In genomic region chr8:110217198-110217597, GRCm38 (mm10) we compare ENCODE assay signal across 7 mouse cellular contexts. TPM values are rescaled to one million over a fixed set of nuclear protein-coding genes. Genes with fewer than 3 reads are reported as not detected.
DNase-seq lines count a peak whose midpoint lies in the region; ATAC-seq lines count a peak whose summit lies in the region.

No protein-coding gene starts in this region.

- no peaks in the 10 kb centered on the region for H3K9me3 ChIP-seq in lung, embryonic 16.5 days (ENCODE audit: control insufficient read depth, low read length)
- H3K9me3 ChIP-seq in embryonic facial prominence, embryonic 13.5 days, result no peaks in the 10 kb centered on the region
- H3K9me3 ChIP-seq in hindbrain, embryonic 13.5 days, result no peaks in the 10 kb centered on the region
- H3K9me3 ChIP-seq in midbrain, embryonic 13.5 days, result no peaks in the 10 kb centered on the region

- H3K4me3 ChIP-seq in lung, embryonic 16.5 days (ENCODE audit: low read length), result peak overlapping the region; percentile 73
- H3K4me3 ChIP-seq in embryonic facial prominence, embryonic 13.5 days, result peak overlapping the region; percentile 58
- peak overlapping the region; percentile 62 for H3K4me3 ChIP-seq in hindbrain, embryonic 13.5 days
- peak overlapping the region; percentile 70 for H3K4me3 ChIP-seq in midbrain, embryonic 13.5 days (replicated peaks)

- peak overlapping the region; percentile 86 for H3K4me2 ChIP-seq in lung, embryonic 16.5 days (ENCODE audit: low read depth, low read length)
- peak overlapping the region; percentile 68 for H3K4me2 ChIP-seq in embryonic facial prominence, embryonic 13.5 days
- H3K4me2 ChIP-seq in hindbrain, embryonic 13.5 days, result peak overlapping the region; percentile 76
- peak overlapping the region; percentile 82 for H3K4me2 ChIP-seq in midbrain, embryonic 13.5 days (replicated peaks)

- 35% methylated on average over 5 of the region's 5 CpGs for WGBS in lung, embryonic 16.5 days
- 30% methylated on average over 5 of the region's 5 CpGs for WGBS in embryonic facial prominence, embryonic 13.5 days
- 39% methylated on average over 5 of the region's 5 CpGs for WGBS in hindbrain, embryonic 13.5 days
- 36% methylated on average over 5 of the region's 5 CpGs for WGBS in midbrain, embryonic 13.5 days

- no peak overlapping the region for H3K27ac ChIP-seq in lung, embryonic 16.5 days (ENCODE audit: low read length)
- no peak overlapping the region for H3K27ac ChIP-seq in embryonic facial prominence, embryonic 13.5 days
- peak overlapping the region; percentile 84 for H3K27ac ChIP-seq in hindbrain, embryonic 13.5 days
- peak overlapping the region; percentile 61 for H3K27ac ChIP-seq in midbrain, embryonic 13.5 days

- H3K4me1 ChIP-seq in lung, embryonic 16.5 days (replicated peaks; ENCODE audit: control insufficient read depth, insufficient read depth, low read length), result peaks cover 7% of the 10 kb centered on the region
- peaks cover 9% of the 10 kb centered on the region; the same call in 1 of the 2 replicates for H3K4me1 ChIP-seq in embryonic facial prominence, embryonic 13.5 days
- peaks cover 24% of the 10 kb centered on the region for H3K4me1 ChIP-seq in hindbrain, embryonic 13.5 days (replicated peaks)
- H3K4me1 ChIP-seq in midbrain, embryonic 13.5 days (replicated peaks), result peaks cover 22% of the 10 kb centered on the region

- no peak for DNase-seq in lung, postnatal 36 days
- no peak for DNase-seq in adrenal gland, adult 8-10 months
- no peak for DNase-seq in T-cell, adult 2 months (ENCODE audit: low spot score)

- ATAC-seq in lung, embryonic 16.5 days (ENCODE audit: low read depth), result peak; percentile 18; the same call in 1 of the 2 replicates
- ATAC-seq in embryonic facial prominence, embryonic 13.5 days (ENCODE audit: insufficient number of reproducible peaks, insufficient read depth, low FRiP score, low TSS enrichment, low read depth), result no peak
- ATAC-seq in hindbrain, embryonic 13.5 days (ENCODE audit: low FRiP score), result peak; percentile 49
- ATAC-seq in midbrain, embryonic 13.5 days, result peak; percentile 55

- 0 out of 2 replicates have a peak overlapping the region, but pooled peaks have one; percentile 12 for H3K9ac ChIP-seq in lung, embryonic 16.5 days (ENCODE audit: low read length)
- H3K9ac ChIP-seq in embryonic facial prominence, embryonic 13.5 days, result peak overlapping the region; percentile 17; the same call in 1 of the 2 replicates
- H3K9ac ChIP-seq in hindbrain, embryonic 13.5 days, result peak overlapping the region; percentile 53
- H3K9ac ChIP-seq in midbrain, embryonic 13.5 days (replicated peaks), result no peak overlapping the region

- peaks cover 5% of the 10 kb centered on the region; the same call in 1 of the 2 replicates for H3K36me3 ChIP-seq in lung, embryonic 16.5 days (ENCODE audit: control insufficient read depth, insufficient read depth, low read length)
- peaks cover 15% of the 10 kb centered on the region for H3K36me3 ChIP-seq in embryonic facial prominence, embryonic 13.5 days
- peaks cover 16% of the 10 kb centered on the region for H3K36me3 ChIP-seq in hindbrain, embryonic 13.5 days
- peaks cover 15% of the 10 kb centered on the region for H3K36me3 ChIP-seq in midbrain, embryonic 13.5 days

- H3K27me3 ChIP-seq in lung, embryonic 16.5 days (ENCODE audit: control insufficient read depth, insufficient read depth, low read depth, low read length), result no peaks in the 10 kb centered on the region
- no peaks in the 10 kb centered on the region for H3K27me3 ChIP-seq in embryonic facial prominence, embryonic 13.5 days
- no peaks in the 10 kb centered on the region for H3K27me3 ChIP-seq in hindbrain, embryonic 13.5 days
- H3K27me3 ChIP-seq in midbrain, embryonic 13.5 days, result no peaks in the 10 kb centered on the region

RNA-seq across cellular contexts. Expression of gene Cmtr2, which starts 1.7 kb away (rescaled TPM):
- 7.1 and 8.5 TPM in 2 replicates for polyA plus RNA-seq in lung, embryonic 16.5 days (2015; fragmentation: Nextera tagmentation; extraction: Ambion mirVana)
- polyA plus RNA-seq in embryonic facial prominence, embryonic 13.5 days (2015; fragmentation: Nextera tagmentation; extraction: Ambion mirVana), result 7.7 and 9.2 TPM in 2 replicates
- 10.9 and 12.0 TPM in 2 replicates for polyA plus RNA-seq in hindbrain, embryonic 13.5 days (2015; fragmentation: Nextera tagmentation; extraction: Ambion mirVana)
- 12.8 and 14.6 TPM in 2 replicates for polyA plus RNA-seq in midbrain, embryonic 13.5 days (2015; fragmentation: Nextera tagmentation; extraction: Ambion mirVana)
- total RNA-seq in adrenal gland, adult 8-10 months (2022), result 10 to 100 TPM in 1 of 4 experiments, 1 to 10 TPM in 3; 6.6 to 11.1 (median 8.0) TPM

RNA-seq across cellular contexts. Expression of gene Calb2, which starts 49.2 kb away (rescaled TPM):
- polyA plus RNA-seq in lung, embryonic 16.5 days (2015; fragmentation: Nextera tagmentation; extraction: Ambion mirVana), result 12.8 and 15.4 TPM in 2 replicates
- 3.8 and 10.4 TPM in 2 replicates for polyA plus RNA-seq in embryonic facial prominence, embryonic 13.5 days (2015; fragmentation: Nextera tagmentation; extraction: Ambion mirVana)
- polyA plus RNA-seq in hindbrain, embryonic 13.5 days (2015; fragmentation: Nextera tagmentation; extraction: Ambion mirVana), result 53.3 and 69.2 TPM in 2 replicates
- 39.6 and 57.6 TPM in 2 replicates for polyA plus RNA-seq in midbrain, embryonic 13.5 days (2015; fragmentation: Nextera tagmentation; extraction: Ambion mirVana)
- 1 to 10 TPM in 2 of 4 experiments, under 1 TPM in 1, not detected in 1; 0.52 to 2.2 (median 1.5) TPM for total RNA-seq in adrenal gland, adult 8-10 months (2022)

RNA-seq across cellular contexts. Expression of gene Hydin, which starts 49.6 kb away (rescaled TPM):
- 0.79 and 1.1 TPM in 2 replicates for polyA plus RNA-seq in lung, embryonic 16.5 days (2015; fragmentation: Nextera tagmentation; extraction: Ambion mirVana)
- 0.08 and 0.12 TPM in 2 replicates for polyA plus RNA-seq in embryonic facial prominence, embryonic 13.5 days (2015; fragmentation: Nextera tagmentation; extraction: Ambion mirVana)
- polyA plus RNA-seq in hindbrain, embryonic 13.5 days (2015; fragmentation: Nextera tagmentation; extraction: Ambion mirVana), result 0.18 and 0.71 TPM in 2 replicates
- 0.26 and 0.34 TPM in 2 replicates for polyA plus RNA-seq in midbrain, embryonic 13.5 days (2015; fragmentation: Nextera tagmentation; extraction: Ambion mirVana)
- total RNA-seq in adrenal gland, adult 8-10 months (2022), result under 1 TPM; 0.16 to 0.70 (median 0.31) TPM

Comparison
In these comparisons a context has a peak if more than half of its experiments do, and no peak if none do; other contexts are left out.
1. H3K27ac ChIP-seq: peak in hindbrain, embryonic 13.5 days (single experiment) and midbrain, embryonic 13.5 days (single experiment); none in lung, embryonic 16.5 days (single experiment) and embryonic facial prominence, embryonic 13.5 days (single experiment).
2. Peak in every context shown above with its lines, with median percentiles within 50 percentile points of each other: H3K4me2 ChIP-seq and H3K4me3 ChIP-seq.